Mouse (Mus musculus) thymus, postnatal 0 days (tissue): ENCODE measurements around the gene Cltrn. TPM values are rescaled to one million over a fixed set of nuclear protein-coding genes. Genes with fewer than 3 reads are reported as not detected.

Experiments used
- DNase-seq: peaks from one replicate; pipeline ENCODE4 v3.0.0-alpha.2; 2015; ENCODE audit warnings: low spot score
- polyA plus RNA-seq: library from polyadenylated mRNA; unstranded; fragments of >200 nt; fragmentation: Nextera tagmentation; extraction: Ambion mirVana; gene quantifications from 2 replicates; pipeline ENCODE4 v1.2.1, GENCODE M21; 2015

Cltrn gene
- polyA plus RNA-seq, 1 experiment from 2014 or later, result 0.25 TPM

GRCm38 (mm10) chrX:164135304-164135818, 46.7 kb downstream of the Cltrn start:
- no peak for DNase-seq

- no peak for DNase-seq
These were observed 50.4 kb downstream of the Cltrn start, which contains the start of gene Ace2 for GRCm38 (mm10) chrX:164139032-164139431. TSS of gene Ace2 (plus strand) at chrX:164139332.

GRCm38 (mm10) chrX:164145463-164146250, 57.0 kb downstream of the Cltrn start:
- DNase-seq, result no peak

- no peak for DNase-seq
These were observed 64.1 kb downstream of the Cltrn start for GRCm38 (mm10) chrX:164152703-164153102.

- no peak for DNase-seq
These were observed 65.0 kb downstream of the Cltrn start for GRCm38 (mm10) chrX:164153606-164154005.

- DNase-seq, result no peak
These were observed 66.0 kb downstream of the Cltrn start for GRCm38 (mm10) chrX:164154594-164154993.

- DNase-seq, result no peak
These were observed 76.1 kb downstream of the Cltrn start for GRCm38 (mm10) chrX:164164681-164165080.

Other genes starting within 250 kb of the Cltrn start
- 11.3 and 13.5 TPM in 2 replicates for gene Ap1s2, start 179.8 kb upstream of the Cltrn start, polyA plus RNA-seq
- gene Zrsr2, start 130.2 kb upstream of the Cltrn start, polyA plus RNA-seq, result 51.3 and 55.6 TPM in 2 replicates
- gene Car5b, start 60.8 kb upstream of the Cltrn start, polyA plus RNA-seq, result 0.15 and 0.22 TPM in 2 replicates
- 15.1 and 17.2 TPM in 2 replicates for gene Siah1b, start 12.3 kb upstream of the Cltrn start, polyA plus RNA-seq
- gene Ace2, start 50.5 kb downstream of the Cltrn start, polyA plus RNA-seq, result 3.4 and 4.2 TPM in 2 replicates
- gene Bmx, start 169.4 kb downstream of the Cltrn start, polyA plus RNA-seq, result 0.39 and 0.72 TPM in 2 replicates
- 5.6 and 6.8 TPM in 2 replicates for gene Pir, start 180.5 kb downstream of the Cltrn start, polyA plus RNA-seq